Mouse (Mus musculus): ENCODE results near the gene Ldb1. TPM values are rescaled to one million over a fixed set of nuclear protein-coding genes. Genes with fewer than 3 reads are reported as not detected.

The Ldb1 gene
- polyA plus RNA-seq, 1 experiment from 2014 or later: 50.6 TPM

GRCm38 (mm10) chr19:46014572-46015178, 30.3 kb downstream of the Ldb1 start:
- H3K4me1 ChIP-seq (ENCODE audit: control insufficient read depth, insufficient read depth, low read depth, low read length): no peaks in the 10 kb centered on the region
- no peaks in the 10 kb centered on the region for H3K36me3 ChIP-seq (ENCODE audit: control insufficient read depth, insufficient read depth, low read length)
- H3K4me3 ChIP-seq (ENCODE audit: low read length): no peak overlapping the region
- no peak overlapping the region for H3K27ac ChIP-seq (ENCODE audit: low read depth, low read length)
- peak; percentile 81 for ATAC-seq
- H3K9me3 ChIP-seq (ENCODE audit: control insufficient read depth, low read length): no peaks in the 10 kb centered on the region
- no peaks in the 10 kb centered on the region for H3K27me3 ChIP-seq (replicated peaks; ENCODE audit: control insufficient read depth, insufficient read depth, low read length)
- H3K4me2 ChIP-seq (ENCODE audit: low read length): no peak overlapping the region
- no peak overlapping the region for H3K9ac ChIP-seq (ENCODE audit: low read depth, low read length)
- 38% methylated on average over 12 of the region's 12 CpGs for WGBS

GRCm38 (mm10) chr19:46005680-46006079, 39.3 kb downstream of the Ldb1 start:
- H3K27ac ChIP-seq (ENCODE audit: low read depth, low read length): no peak overlapping the region
- H3K4me3 ChIP-seq (ENCODE audit: low read length): no peak overlapping the region
- no peaks in the 10 kb centered on the region for H3K9me3 ChIP-seq (ENCODE audit: control insufficient read depth, low read length)
- no peak overlapping the region for H3K9ac ChIP-seq (ENCODE audit: low read depth, low read length)
- no peaks in the 10 kb centered on the region; the same call in 1 of the 2 replicates for H3K27me3 ChIP-seq (replicated peaks; ENCODE audit: control insufficient read depth, insufficient read depth, low read length)
- H3K36me3 ChIP-seq (ENCODE audit: control insufficient read depth, insufficient read depth, low read length): no peaks in the 10 kb centered on the region
- no peak overlapping the region for H3K4me2 ChIP-seq (ENCODE audit: low read length)
- WGBS: 87% methylated on average over 7 of the region's 7 CpGs
- H3K4me1 ChIP-seq (ENCODE audit: control insufficient read depth, insufficient read depth, low read depth, low read length): peaks cover 3% of the 10 kb centered on the region; the same call in 1 of the 2 replicates
- no peak for ATAC-seq

DNA sequence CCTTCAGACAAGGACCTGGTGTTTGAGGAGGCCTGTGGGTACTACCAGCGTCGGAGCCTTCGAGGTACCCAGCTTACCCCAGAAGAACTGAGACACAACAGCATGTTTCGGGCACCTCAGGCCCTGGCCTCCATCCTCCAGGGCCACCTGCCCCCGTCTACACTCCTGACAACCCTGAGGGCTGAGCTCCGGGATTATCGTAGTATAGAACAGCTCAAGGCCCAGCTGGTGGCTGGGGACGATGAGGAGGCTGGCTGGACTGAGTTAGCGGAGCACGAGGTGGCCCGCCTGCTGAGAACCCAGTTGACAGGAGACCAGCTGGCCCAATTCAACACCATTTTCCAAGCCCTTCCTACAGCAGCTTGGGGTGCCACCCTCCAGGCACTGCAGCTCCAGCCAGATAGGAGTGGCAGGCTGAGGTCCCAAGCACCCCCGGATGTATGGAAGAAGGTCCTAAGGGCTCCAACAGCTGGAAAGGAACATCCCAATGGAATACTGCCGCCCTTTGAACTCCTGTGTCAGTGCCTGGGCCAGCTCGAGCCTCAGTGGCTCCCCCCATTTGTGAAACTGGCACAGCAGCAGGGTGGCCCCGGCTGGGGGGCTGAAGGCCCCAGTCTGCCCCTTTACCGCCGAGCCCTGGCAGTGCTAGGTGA, 40.1 kb downstream of the Ldb1 start:
- WGBS: 64% methylated on average over 17 of the region's 17 CpGs
- H3K27me3 ChIP-seq (replicated peaks; ENCODE audit: control insufficient read depth, insufficient read depth, low read length): no peaks in the 10 kb centered on the region; the same call in 1 of the 2 replicates
- H3K9me3 ChIP-seq (ENCODE audit: control insufficient read depth, low read length): no peaks in the 10 kb centered on the region
- ATAC-seq: no peak
- H3K27ac ChIP-seq (ENCODE audit: low read depth, low read length): no peak overlapping the region
- no peak overlapping the region for H3K9ac ChIP-seq (ENCODE audit: low read depth, low read length)
- no peak overlapping the region for H3K4me3 ChIP-seq (ENCODE audit: low read length)
- H3K4me1 ChIP-seq (ENCODE audit: control insufficient read depth, insufficient read depth, low read depth, low read length): peaks cover 3% of the 10 kb centered on the region; the same call in 1 of the 2 replicates
- H3K36me3 ChIP-seq (ENCODE audit: control insufficient read depth, insufficient read depth, low read length): no peaks in the 10 kb centered on the region
- H3K4me2 ChIP-seq (ENCODE audit: low read length): no peak overlapping the region

GRCm38 (mm10) chr19:46003371-46004226, 41.4 kb downstream of the Ldb1 start, which contains the start of gene Hps6:
Gene Hps6 (plus strand): TSS chr19:46003508.
- ATAC-seq: peak; percentile 55
- H3K9ac ChIP-seq (ENCODE audit: low read depth, low read length): peak within 1 kb of the TSS; percentile 71

DNA sequence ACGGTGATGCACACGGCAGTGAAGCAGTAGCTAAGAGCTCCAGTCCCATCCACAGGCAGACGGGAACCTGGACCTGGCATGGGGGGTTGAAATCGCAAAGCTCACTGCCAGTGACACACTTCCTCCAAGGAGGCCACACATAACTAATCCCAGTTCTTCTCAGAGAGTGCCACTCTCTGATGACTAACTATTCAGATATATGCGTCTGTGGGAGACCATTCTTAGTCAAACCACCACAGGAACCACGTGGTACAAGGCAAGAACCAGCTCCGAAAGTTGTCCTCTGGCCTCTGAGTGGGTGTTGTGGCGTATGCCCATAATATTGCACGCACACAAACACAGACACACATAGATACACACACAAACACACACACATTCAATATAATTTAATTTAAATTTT, 42.7 kb downstream of the Ldb1 start:
- Histone ChIP-seq H3K36me3 (ENCODE audit: control insufficient read depth, insufficient read depth, low read length) (no peaks in the 10 kb centered on the region), H3K27me3 (replicated peaks; ENCODE audit: control insufficient read depth, insufficient read depth, low read length) (no peaks in the 10 kb centered on the region; the same call in 1 of the 2 replicates), H3K4me2 (ENCODE audit: low read length) (no peak overlapping the region), H3K4me1 (ENCODE audit: control insufficient read depth, insufficient read depth, low read depth, low read length) (peaks cover 7% of the 10 kb centered on the region), H3K9ac (ENCODE audit: low read depth, low read length) (no peak overlapping the region), H3K27ac (ENCODE audit: low read depth, low read length) (no peak overlapping the region), H3K4me3 (ENCODE audit: low read length) (no peak overlapping the region), H3K9me3 (ENCODE audit: control insufficient read depth, low read length) (no peaks in the 10 kb centered on the region)
- no peak for ATAC-seq
- WGBS: 81% methylated on average over 9 of the region's 9 CpGs

More at GRCm38 (mm10) chr19:46003371-46004226, 41.4 kb downstream of the Ldb1 start, which contains the start of gene Hps6:
- 2% methylated on average over 67 of the region's 70 CpGs for WGBS
- Histone ChIP-seq H3K9me3 (ENCODE audit: control insufficient read depth, low read length) (no peaks in the 10 kb centered on the region), H3K4me3 (ENCODE audit: low read length) (peak within 1 kb of the TSS; percentile 52), H3K27me3 (replicated peaks; ENCODE audit: control insufficient read depth, insufficient read depth, low read length) (no peaks in the 10 kb centered on the region; the same call in 1 of the 2 replicates), H3K36me3 (ENCODE audit: control insufficient read depth, insufficient read depth, low read length) (no peaks in the 10 kb centered on the region), H3K4me2 (ENCODE audit: low read length) (peak within 1 kb of the TSS; percentile 96), H3K4me1 (ENCODE audit: control insufficient read depth, insufficient read depth, low read depth, low read length) (peaks cover 3% of the 10 kb centered on the region; the same call in 1 of the 2 replicates), H3K27ac (ENCODE audit: low read depth, low read length) (no peak within 1 kb of the TSS)

- Histone ChIP-seq H3K4me2 (ENCODE audit: low read length) (no peak overlapping the region), H3K9me3 (ENCODE audit: control insufficient read depth, low read length) (no peaks in the 10 kb centered on the region), H3K27ac (ENCODE audit: low read depth, low read length) (no peak overlapping the region), H3K36me3 (ENCODE audit: control insufficient read depth, insufficient read depth, low read length) (no peaks in the 10 kb centered on the region), H3K4me1 (ENCODE audit: control insufficient read depth, insufficient read depth, low read depth, low read length) (peaks cover 7% of the 10 kb centered on the region), H3K9ac (ENCODE audit: low read depth, low read length) (no peak overlapping the region; the same call in 1 of the 2 replicates), H3K27me3 (replicated peaks; ENCODE audit: control insufficient read depth, insufficient read depth, low read length) (no peaks in the 10 kb centered on the region; the same call in 1 of the 2 replicates), H3K4me3 (ENCODE audit: low read length) (no peak overlapping the region)
- ATAC-seq: no peak
- WGBS: 63% methylated on average over 1 of the region's 1 CpGs
These were observed 45.6 kb downstream of the Ldb1 start for GRCm38 (mm10) chr19:45999378-45999777.

GRCm38 (mm10) chr19:45998694-45999217, 46.3 kb downstream of the Ldb1 start:
- ATAC-seq: peak; percentile 48
- Histone ChIP-seq H3K9me3 (ENCODE audit: control insufficient read depth, low read length) (no peaks in the 10 kb centered on the region), H3K27ac (ENCODE audit: low read depth, low read length) (peak overlapping the region; percentile 46), H3K27me3 (replicated peaks; ENCODE audit: control insufficient read depth, insufficient read depth, low read length) (no peaks in the 10 kb centered on the region; the same call in 1 of the 2 replicates), H3K36me3 (ENCODE audit: control insufficient read depth, insufficient read depth, low read length) (no peaks in the 10 kb centered on the region), H3K4me2 (ENCODE audit: low read length) (peak overlapping the region; percentile 72), H3K9ac (ENCODE audit: low read depth, low read length) (peak overlapping the region; percentile 95), H3K4me3 (ENCODE audit: low read length) (peak overlapping the region; percentile 92), H3K4me1 (ENCODE audit: control insufficient read depth, insufficient read depth, low read depth, low read length) (peaks cover 5% of the 10 kb centered on the region)
- WGBS: 14% methylated on average over 8 of the region's 8 CpGs

GRCm38 (mm10) chr19:45997785-45998693, 47.0 kb downstream of the Ldb1 start, which contains the start of gene Armh3:
Gene Armh3 (minus strand): TSS chr19:45998488.
- peak within 1 kb of the TSS; percentile 92 for H3K4me3 ChIP-seq (ENCODE audit: low read length)
- H3K9me3 ChIP-seq (ENCODE audit: control insufficient read depth, low read length): no peaks in the 10 kb centered on the region
- ATAC-seq: peak; percentile 95
- H3K4me2 ChIP-seq (ENCODE audit: low read length): peak within 1 kb of the TSS; percentile 72
- WGBS: 2% methylated on average over 60 of the region's 76 CpGs
- H3K27me3 ChIP-seq (replicated peaks; ENCODE audit: control insufficient read depth, insufficient read depth, low read length): no peaks in the 10 kb centered on the region; the same call in 1 of the 2 replicates
- peak within 1 kb of the TSS; percentile 98 for H3K27ac ChIP-seq (ENCODE audit: low read depth, low read length)
- H3K4me1 ChIP-seq (ENCODE audit: control insufficient read depth, insufficient read depth, low read depth, low read length): peaks cover 4% of the 10 kb centered on the region
- peak within 1 kb of the TSS; percentile 95 for H3K9ac ChIP-seq (ENCODE audit: low read depth, low read length)
- no peaks in the 10 kb centered on the region for H3K36me3 ChIP-seq (ENCODE audit: control insufficient read depth, insufficient read depth, low read length)
